Mouse (Mus musculus) brain, adult 10 weeks (tissue): Measurements from ENCODE around the gene Lrp2. TPM values are rescaled to one million over a fixed set of nuclear protein-coding genes. Genes with fewer than 3 reads are reported as not detected.

Experiments
- polyA plus RNA-seq: library from polyadenylated mRNA; stranded (reverse); fragments of 350-450 nt; fragmentation: Illumina TruSeq; extraction: RNeasy Lipid Tissue Mini Kit (QIAGEN cat#74804); gene quantifications from one replicate; pipeline ENCODE4 v1.2.3, GENCODE M21; 2015; ENCODE audit warnings: low read depth, low replicate concordance

The Lrp2 gene
- 0.18 TPM for polyA plus RNA-seq

DNA sequence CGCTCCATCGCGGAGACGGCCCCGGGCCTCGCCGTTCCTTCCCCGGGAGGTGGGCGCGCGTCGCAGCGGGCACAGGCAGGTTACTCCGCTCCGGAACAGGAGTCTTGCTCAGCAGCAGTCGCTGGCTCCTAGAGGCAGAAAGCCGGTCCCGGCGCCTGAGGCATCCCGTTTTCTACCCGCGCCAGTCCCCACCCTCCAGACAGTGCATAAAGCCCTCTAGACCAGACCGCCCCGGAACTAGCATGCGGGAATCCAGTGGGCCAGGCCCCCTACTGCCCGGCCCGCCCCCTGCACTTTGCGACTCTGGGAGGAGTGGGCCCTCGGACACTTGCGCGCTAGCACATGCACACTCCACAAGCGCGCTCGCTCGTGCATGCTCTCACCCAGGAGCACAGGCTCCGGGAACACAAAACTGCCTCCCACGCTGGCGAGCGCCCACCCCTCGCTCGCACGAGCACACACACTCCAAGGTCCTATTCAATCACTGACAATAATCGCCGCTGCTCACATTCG is at the start of gene Lrp2:
TSS of gene Lrp2 (minus strand) at position 180 of the 513 bp plus-strand sequence.

DNA sequence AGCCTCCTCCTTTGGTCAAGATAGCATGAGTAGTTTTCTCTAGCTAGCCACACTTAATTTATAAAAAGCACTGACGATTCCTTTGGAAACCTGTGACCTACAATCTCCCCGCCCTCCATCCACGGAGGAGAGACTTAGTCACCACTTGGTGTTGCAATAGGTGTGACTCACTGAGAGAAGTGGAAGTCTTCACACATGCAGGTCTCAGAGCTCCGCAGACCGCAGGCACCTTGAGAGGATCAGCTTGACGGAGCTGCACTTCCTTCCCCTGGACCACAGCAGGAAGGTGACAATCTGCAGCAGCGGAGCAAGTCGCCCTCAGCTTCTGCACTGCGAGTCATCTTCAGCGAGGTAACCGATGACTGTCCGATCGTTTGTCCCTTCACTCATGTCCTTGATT is 205.6 kb downstream of the Lrp2 start, which contains the start of gene Dhrs9:
TSS of gene Dhrs9 (plus strand) at position 165 of the 400 bp plus-strand sequence.

Other genes starting within 250 kb of the Lrp2 start
- not detected for gene Abcb11, start 243.4 kb downstream of the Lrp2 start, polyA plus RNA-seq
- not detected for gene Dhrs9, start 205.6 kb downstream of the Lrp2 start, polyA plus RNA-seq
- gene Bbs5, start 61.1 kb upstream of the Lrp2 start, polyA plus RNA-seq = 33.0 TPM
- gene Klhl41, start 84.1 kb upstream of the Lrp2 start, polyA plus RNA-seq = 0.34 TPM
- gene Fastkd1, start 127.5 kb upstream of the Lrp2 start, polyA plus RNA-seq = 15.0 TPM
- gene Ppig, start 136.5 kb upstream of the Lrp2 start, polyA plus RNA-seq = 36.6 TPM
- gene Ccdc173, start 203.5 kb upstream of the Lrp2 start, polyA plus RNA-seq = 2.7 TPM
- 36.4 TPM for gene Phospho2, start 203.6 kb upstream of the Lrp2 start, polyA plus RNA-seq
- 41.6 TPM for gene Klhl23, start 235.9 kb upstream of the Lrp2 start, polyA plus RNA-seq